Mouse (Mus musculus) stomach, postnatal 0 days (tissue): ENCODE data around the gene Pld3.

ENCODE experiments used
- CTCF ChIP-seq: IDR thresholded peaks from 2 replicates; pipeline ENCODE4 v1.5.1; 2016; ENCODE audit warnings: antibody characterized with exemption, low read depth, mild to moderate bottlenecking, moderate library complexity
- EP300 ChIP-seq: optimal IDR thresholded peaks from 2 replicates; pipeline ENCODE3; 2016; ENCODE audit warnings: antibody characterized with exemption

DNA sequence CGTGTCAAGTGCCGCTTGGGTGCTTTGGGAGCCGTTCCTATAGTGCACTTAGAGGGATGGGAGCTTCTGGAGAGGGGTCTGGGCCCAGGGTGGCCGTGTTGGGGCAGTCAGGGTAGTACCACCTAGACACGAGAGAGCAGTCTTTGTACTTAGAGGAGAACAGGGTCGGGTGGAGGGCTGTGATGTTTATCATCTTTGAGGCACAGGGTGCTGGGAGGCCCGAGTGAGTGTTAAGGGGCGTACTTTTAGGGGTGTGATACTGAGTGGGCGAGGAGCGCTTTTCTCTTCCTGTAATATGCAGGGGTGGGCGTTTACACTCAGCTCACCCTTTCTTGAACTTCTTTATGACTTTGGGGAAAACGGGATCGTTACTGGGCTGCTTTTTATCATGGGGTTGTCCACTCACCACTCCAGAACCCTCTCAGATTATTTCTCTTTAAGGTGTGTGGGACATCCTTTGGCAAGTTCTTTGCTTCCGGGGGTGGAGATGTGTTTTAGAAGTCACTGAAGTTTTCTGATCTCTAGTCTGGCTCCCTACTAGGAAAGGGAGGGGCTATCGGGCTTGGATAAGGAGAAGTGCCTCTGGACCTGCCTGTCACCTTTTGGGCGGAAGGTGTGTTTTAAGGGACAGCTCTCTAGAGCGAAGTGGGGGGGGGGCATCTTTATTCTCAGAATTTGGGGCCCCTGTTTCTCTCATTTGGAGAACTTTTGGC is 39.4 kb upstream of the Pld3 start:
- TF ChIP-seq CTCF = no peak
- TF ChIP-seq EP300 = no peak
